Mouse (Mus musculus) myocyte (in vitro differentiated cells): ENCODE measurements around the gene Rasa4.

ENCODE experiments used
- CEBPB ChIP-seq: IDR thresholded peaks from 2 replicates; pipeline ENCODE4 v1.6.1; 2011; ENCODE audit warnings: mild to moderate bottlenecking, moderate library complexity; ENCODE audit not compliant: poor library complexity, insufficient read depth, severe bottlenecking
- POLR2A ChIP-seq: IDR thresholded peaks from one replicate; pipeline ENCODE4 v1.6.1; 2011; ENCODE audit warnings: low read depth, mild to moderate bottlenecking, control low read depth, moderate library complexity; ENCODE audit not compliant: insufficient read length
- POLR2AphosphoS2 ChIP-seq: IDR thresholded peaks from one replicate; pipeline ENCODE4 v1.6.1; 2011; ENCODE audit warnings: low read depth, control low read depth; ENCODE audit not compliant: insufficient read length
- TCF3 ChIP-seq: IDR thresholded peaks from one replicate; pipeline ENCODE4 v1.6.1; 2011; ENCODE audit warnings: low read depth, control low read depth; ENCODE audit not compliant: insufficient read length
- USF1 ChIP-seq: IDR thresholded peaks from one replicate; pipeline ENCODE4 v1.6.1; 2011; ENCODE audit warnings: low read depth, mild to moderate bottlenecking, control low read depth, moderate library complexity

GRCm38 (mm10) chr5:136041666-136042065 is 42.0 kb upstream of the Rasa4 start:
- TF ChIP-seq POLR2A = no peak
- TF ChIP-seq POLR2AphosphoS2 = no peak
- no peak for TF ChIP-seq USF1
- TF ChIP-seq CEBPB = no peak
- TF ChIP-seq TCF3 = no peak
